Mouse (Mus musculus) lung, embryonic 16.5 days (tissue): ENCODE data around the gene Map10. TPM values are rescaled to one million over a fixed set of nuclear protein-coding genes. Genes with fewer than 3 reads are reported as not detected.

Source experiments
- ATAC-seq: fragments of 200-750 bp; cut with Nextera tagmentation; 2 replicates; pipeline ENCODE4 v1.8.0; 2017; ENCODE audit warnings: low read depth, mild to moderate bottlenecking, moderate library complexity
- H3K27ac ChIP-seq: fragments of 300-500 bp; sonication (generic); 2 replicates; pipeline ENCODE4 v1.5.1; 2014; ENCODE audit warnings: mild to moderate bottlenecking, control low read depth, low read length
- H3K27me3 ChIP-seq: fragments of 300-500 bp; sonication (generic); 2 replicates; pipeline ENCODE4 v1.6.1; 2014; ENCODE audit warnings: low read depth, low read length, mixed read lengths; ENCODE audit not compliant: control insufficient read depth, insufficient read depth
- H3K36me3 ChIP-seq: fragments of 300-500 bp; sonication (generic); 2 replicates; pipeline ENCODE4 v1.6.1; 2014; ENCODE audit warnings: low read length; ENCODE audit not compliant: control insufficient read depth, insufficient read depth
- H3K4me1 ChIP-seq: fragments of 300-500 bp; sonication (generic); replicated peaks from 2 replicates; pipeline ENCODE4 v1.6.1; 2014; ENCODE audit warnings: low read length, mixed read lengths; ENCODE audit not compliant: control insufficient read depth, insufficient read depth
- H3K4me2 ChIP-seq: fragments of 300-500 bp; sonication (generic); 2 replicates; pipeline ENCODE4 v1.6.1; 2014; ENCODE audit warnings: low read depth, low read length, control low read depth
- H3K4me3 ChIP-seq: fragments of 300-500 bp; sonication (generic); 2 replicates; pipeline ENCODE4 v1.5.1; 2014; ENCODE audit warnings: mild to moderate bottlenecking, low read length, control low read depth
- H3K9ac ChIP-seq: fragments of 300-500 bp; sonication (generic); 2 replicates; pipeline ENCODE4 v1.6.1; 2014; ENCODE audit warnings: low read length, control low read depth
- H3K9me3 ChIP-seq: fragments of 300-500 bp; sonication (generic); 2 replicates; pipeline ENCODE4 v1.6.1; 2016; ENCODE audit warnings: low read length; ENCODE audit not compliant: control insufficient read depth
- WGBS: fragments of 180-500 bp; shearing (Covaris S2); extraction: QIAGEN DNeasy Blood & Tissue Kit; methylation state at CpG from one replicate; pipeline ENCODE4 v1.1.7; 2014; 5-methylcytosine and 5-hydroxymethylcytosine counted together
- polyA plus RNA-seq: library from polyadenylated mRNA; unstranded; fragments of >200 nt; fragmentation: Nextera tagmentation; extraction: Ambion mirVana; gene quantifications from 2 replicates; pipeline ENCODE4 v1.2.1, GENCODE M21; 2015

Map10 gene
- polyA plus RNA-seq, 1 experiment from 2014 or later, result 6.8 TPM

DNA sequence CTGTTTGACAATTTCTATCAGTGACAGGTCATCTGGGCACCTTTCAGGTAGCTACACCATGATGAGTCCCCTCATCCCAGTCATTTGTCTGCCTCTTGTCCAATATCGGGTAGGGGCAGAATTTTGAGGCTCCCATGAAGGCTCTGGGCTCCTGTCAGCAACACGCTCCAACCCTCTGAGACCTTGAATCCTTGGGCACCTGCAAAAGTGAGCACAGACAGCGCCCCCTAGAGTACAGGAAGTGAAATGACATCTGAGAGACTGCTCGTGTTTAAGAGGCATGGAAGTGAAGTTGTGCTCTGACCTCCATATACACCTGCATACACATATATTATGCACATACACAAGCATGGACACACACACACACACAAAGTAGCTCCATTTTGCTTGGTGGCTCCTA lies 49.3 kb downstream of the Map10 start:
- H3K9ac ChIP-seq, result no peak overlapping the region
- no peaks in the 10 kb centered on the region for H3K36me3 ChIP-seq
- no peak overlapping the region for H3K4me3 ChIP-seq
- no peaks in the 10 kb centered on the region for H3K9me3 ChIP-seq
- 69% methylated on average over 4 of the region's 4 CpGs for WGBS
- H3K4me1 ChIP-seq, result no peaks in the 10 kb centered on the region
- no peak overlapping the region for H3K27ac ChIP-seq
- ATAC-seq, result no peak
- H3K27me3 ChIP-seq, result no peaks in the 10 kb centered on the region
- H3K4me2 ChIP-seq, result no peak overlapping the region

DNA sequence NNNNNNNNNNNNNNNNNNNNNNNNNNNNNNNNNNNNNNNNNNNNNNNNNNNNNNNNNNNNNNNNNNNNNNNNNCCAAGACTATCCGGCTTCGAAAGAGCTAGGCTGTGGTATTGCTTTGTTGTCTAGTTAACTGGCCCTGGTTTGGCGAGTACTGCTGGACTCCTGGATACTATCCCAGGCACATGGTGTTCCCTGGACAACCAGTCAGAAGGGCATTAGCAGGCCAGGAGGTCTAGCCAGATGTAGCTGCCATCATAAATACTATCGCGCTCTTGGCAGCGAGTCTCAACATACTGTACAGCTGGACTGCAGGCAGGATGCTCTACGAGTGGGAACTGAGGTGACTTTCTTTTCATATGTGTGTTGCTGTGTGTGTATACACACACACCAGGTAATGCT lies 53.1 kb downstream of the Map10 start:
- no peaks in the 10 kb centered on the region for H3K9me3 ChIP-seq
- H3K36me3 ChIP-seq, result no peaks in the 10 kb centered on the region
- H3K9ac ChIP-seq, result no peak overlapping the region
- ATAC-seq, result no peak
- H3K4me3 ChIP-seq, result no peak overlapping the region
- WGBS, result 72% methylated on average over 7 of the region's 7 CpGs
- H3K4me1 ChIP-seq, result peaks cover 4% of the 10 kb centered on the region; the same call in 1 of the 2 replicates
- no peak overlapping the region for H3K4me2 ChIP-seq
- H3K27me3 ChIP-seq, result no peaks in the 10 kb centered on the region
- no peak overlapping the region for H3K27ac ChIP-seq

Other genes starting within 250 kb of the Map10 start
- 13.3 and 14.2 TPM in 2 replicates for gene Sipa1l2, start 100.0 kb upstream of the Map10 start, polyA plus RNA-seq
- 31.4 and 35.5 TPM in 2 replicates for gene Ntpcr, start 60.1 kb downstream of the Map10 start, polyA plus RNA-seq
- gene Pcnx2, start 228.5 kb downstream of the Map10 start, polyA plus RNA-seq, result 0.21 and 0.41 TPM in 2 replicates
- 2.2 TPM in 2 replicates for gene Map3k21, start 240.6 kb downstream of the Map10 start, polyA plus RNA-seq